Mouse (Mus musculus): ENCODE measurements at regions not wholly inside any gene's neighbourhood (a gene's known extent, or its start where the extent isn't known, plus 50 kb on each side); places are given as distances from the start of the nearest gene placed in this dataset.
A peak's percentile ranks its signal among the peaks of the same experiment; 100 is the strongest.

DNA sequence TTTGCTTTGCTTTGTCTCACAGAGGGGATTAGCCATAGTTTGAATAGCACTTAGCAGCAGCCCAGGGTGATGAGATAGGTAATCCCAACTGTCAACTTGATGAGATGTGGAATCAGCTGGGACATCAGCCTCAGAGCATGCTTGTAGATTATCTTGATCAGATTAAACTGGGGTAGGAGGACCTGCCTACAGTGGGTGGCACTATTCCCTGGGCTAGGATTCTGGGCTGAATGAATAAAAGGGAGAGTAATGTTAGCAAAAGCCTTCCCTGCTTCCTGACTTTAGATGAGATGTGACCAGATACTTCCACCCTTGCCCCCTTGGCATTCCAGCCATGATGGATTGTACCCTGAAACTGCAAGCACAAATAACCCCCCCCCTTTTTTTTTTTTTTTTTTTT is 198.0 kb upstream of the Klf3 start:
- DNase-seq (ENCODE audit: low spot score) = no peak

DNA sequence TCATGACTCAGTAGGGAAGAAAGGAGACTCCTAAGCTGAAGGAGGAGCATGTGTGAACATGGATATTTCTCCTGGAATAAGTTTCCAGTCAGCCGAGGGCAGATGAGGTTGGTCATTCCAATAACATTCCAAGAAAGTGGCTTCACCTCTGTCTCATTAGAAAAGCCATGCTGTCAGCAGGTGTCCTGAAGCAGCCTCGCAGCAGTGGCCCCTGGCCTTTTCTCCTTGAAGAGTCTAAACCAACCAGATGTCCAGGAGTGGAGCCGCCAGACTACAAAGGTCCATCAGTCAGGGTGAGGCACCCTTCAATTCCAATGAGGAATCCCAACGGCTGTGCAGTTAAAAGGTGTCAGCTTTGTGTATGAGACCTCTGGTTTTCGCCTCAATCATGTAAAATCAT is 197.2 kb upstream of the Klf3 start:
- DNase-seq (ENCODE audit: low spot score) = no peak

DNA sequence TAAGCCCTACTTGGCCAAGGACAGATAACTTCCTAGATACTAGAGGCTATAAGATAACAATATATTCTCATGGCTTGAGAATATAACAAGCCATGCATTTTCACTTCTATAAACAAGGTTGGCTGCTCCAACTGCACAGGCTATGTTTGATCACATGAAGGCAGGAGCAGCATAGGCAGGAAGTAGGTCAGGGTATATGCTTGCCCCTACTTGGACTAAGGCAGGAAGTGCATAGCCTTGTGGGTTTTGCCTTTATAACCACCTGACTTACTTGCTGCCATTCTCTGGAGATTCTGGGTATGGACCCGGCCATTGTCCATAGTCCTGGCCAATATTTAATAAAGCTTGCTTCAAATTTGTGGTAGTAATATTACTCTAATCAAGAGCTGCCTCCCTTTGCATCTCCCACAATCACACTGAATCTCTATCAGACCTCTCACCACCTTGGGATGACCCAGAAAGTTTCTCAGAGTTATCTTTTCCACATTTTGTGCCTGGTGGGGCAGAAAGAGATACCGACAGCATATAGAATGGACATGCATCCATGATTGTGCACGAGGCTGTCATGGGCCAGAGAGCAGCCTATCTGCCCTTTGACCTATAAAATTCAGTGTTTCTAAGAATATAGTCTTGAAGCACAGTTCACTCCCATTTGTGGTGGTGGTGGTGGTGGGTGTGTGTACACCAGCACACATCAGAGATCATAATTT is 193.7 kb upstream of the Klf3 start:
- DNase-seq (ENCODE audit: low spot score) = no peak

DNA sequence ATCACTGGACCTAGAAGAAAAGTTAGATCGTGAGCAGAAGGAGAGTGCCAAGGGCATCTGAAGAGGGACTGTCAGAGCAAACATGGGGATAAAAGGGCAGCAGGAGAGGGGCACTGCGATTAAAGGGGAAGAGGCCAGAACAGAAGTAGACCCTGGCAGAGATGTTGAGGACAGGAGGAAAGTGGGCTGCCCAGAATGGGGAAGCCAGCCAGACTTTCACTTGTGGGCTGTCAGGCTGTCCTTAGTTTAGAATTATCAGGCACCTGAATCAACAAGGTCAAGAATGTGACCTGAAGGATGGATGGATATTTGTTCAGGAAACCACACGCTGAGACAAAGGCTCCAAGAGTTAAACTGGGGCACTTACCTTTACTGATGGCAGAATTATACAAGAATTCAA is 193.0 kb upstream of the Klf3 start:
- no peak for DNase-seq (ENCODE audit: low spot score)

DNA sequence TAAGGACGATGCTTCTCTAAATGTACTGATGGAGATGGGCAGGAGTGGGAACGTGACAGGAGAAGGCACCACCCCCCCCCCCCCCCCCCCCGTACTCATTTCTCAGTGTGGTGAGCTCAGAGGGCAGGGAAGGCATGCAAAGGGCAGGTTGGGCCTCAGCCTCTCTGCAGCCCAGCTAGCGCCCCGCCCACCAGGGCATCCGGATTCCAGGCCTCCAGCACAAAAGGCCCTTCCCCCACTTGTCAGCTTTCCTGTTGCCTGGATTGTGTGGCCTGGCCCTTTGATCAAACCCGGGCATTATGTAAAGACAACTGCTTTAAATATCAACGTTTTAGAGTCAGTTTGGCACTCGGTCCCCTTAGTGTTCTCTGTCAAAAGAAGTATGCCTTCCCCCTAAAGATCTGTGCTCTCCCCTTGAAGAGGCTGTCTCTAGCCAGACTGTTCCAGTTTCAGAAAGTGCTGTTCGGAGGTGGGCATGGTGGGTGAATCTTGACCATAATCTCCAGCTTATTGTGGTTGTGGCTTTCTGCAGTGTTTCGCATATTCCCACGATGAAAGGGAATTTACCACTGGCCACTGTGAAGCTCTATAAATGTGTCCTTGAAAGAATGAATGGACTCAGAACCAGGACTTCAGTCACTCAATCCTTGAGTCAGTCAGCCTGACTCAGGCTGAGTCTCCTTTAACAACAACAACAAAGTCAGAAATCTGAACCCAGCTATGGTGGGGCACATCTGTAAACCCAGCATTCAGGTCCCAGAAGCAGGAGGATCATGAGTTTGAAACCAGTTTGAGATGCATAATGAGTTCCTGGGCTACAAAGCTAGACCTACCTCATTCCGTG is 192.4 kb upstream of the Klf3 start:
- DNase-seq (ENCODE audit: low spot score) = peak; percentile 16

DNA sequence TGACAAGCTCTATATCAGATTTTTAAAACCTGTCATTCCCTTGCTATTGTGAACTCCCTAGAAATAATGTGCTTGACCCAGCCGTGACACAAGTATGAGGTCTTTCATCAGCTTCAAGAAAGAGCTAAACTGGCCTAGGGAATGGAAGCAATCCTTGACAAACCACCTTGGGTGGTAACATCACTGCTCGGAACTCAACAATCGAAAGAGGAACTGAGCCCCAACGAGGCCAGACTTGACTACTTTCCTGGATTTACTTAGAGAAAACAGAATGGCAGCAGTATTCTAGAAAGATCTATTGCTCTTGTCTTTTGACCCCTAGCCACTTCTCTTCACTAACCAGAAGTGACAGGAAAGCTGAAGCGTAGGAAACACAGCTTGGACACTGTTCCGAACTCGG is 191.2 kb upstream of the Klf3 start:
- DNase-seq (ENCODE audit: low spot score) = no peak

DNA sequence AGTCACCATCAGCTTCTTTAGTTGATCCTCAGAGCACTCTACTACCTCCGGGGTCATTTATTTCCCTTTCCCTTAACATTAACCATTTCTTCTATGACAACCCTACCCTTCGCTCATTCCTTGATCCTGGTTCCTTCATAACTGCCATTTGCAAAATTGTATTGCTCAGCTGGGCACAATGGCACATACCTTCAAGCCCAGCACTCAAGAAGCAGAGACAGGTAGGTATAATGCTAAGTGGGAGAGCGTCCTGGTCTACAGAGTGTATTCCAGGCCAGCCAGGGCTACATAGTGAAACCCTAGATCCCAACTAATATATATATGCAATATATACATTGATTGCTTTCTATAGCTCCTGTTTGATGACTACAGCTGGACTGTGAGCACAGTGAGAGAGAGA is 189.5 kb upstream of the Klf3 start:
- no peak for DNase-seq (ENCODE audit: low spot score)

DNA sequence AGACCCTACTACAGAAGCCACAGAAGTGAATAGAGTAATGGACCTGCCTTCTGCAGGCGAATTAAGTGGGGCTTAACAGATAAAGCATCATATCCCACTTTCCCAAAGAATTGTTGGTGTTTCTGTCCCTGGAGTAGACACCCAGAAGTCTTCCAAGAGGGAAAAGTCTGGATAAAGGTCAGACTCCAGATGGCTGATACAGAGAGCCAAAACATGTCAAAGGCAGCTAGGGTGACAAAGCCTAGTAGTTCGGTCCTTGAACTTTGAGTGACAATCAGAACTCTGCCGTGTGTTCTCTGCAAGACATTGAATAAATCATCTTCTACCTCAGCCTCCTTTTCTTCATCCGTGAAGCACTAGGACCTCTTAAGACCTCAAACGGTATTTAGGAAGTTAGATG is 185.1 kb upstream of the Klf3 start:
- DNase-seq (ENCODE audit: low spot score) = no peak

DNA sequence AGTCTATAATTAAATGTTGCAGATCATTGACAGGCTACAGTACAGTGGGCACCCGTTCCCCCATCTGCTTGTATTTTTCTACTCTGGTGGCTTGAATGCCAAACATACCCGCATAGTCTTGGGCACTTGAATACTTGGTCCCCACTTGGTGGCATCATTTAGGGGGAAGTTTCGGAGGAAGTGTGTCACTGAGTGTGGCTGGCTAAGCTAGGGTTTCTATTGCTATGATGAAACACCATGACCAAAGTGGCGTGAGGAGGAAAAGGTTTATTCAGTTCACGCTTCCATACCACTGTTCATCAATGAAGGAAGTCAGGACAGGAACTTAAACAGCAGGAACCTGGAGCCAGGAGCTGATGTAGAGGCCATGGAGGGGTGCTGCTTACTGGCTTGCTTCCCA is 183.4 kb upstream of the Klf3 start:
- DNase-seq (ENCODE audit: low spot score) = no peak

DNA sequence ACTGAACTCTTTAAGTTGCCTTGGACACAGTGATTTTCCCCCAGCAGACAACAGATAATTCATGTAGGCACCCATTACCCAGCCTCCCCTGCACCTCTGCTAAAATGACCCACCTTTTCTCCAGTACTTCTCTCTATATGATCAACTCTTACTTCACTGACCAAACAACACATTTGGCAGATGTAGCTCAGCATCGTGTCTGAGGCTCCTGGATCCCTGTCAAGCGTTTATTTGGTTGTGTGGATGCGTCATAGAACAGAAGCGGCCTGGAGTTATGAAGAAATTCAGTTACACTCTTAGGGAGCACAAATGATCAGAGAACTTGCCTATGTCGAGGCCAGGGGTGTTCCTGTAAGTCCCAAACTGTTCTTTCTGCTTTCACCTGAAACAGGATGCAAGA is 182.5 kb upstream of the Klf3 start:
- no peak for DNase-seq (ENCODE audit: low spot score)

DNA sequence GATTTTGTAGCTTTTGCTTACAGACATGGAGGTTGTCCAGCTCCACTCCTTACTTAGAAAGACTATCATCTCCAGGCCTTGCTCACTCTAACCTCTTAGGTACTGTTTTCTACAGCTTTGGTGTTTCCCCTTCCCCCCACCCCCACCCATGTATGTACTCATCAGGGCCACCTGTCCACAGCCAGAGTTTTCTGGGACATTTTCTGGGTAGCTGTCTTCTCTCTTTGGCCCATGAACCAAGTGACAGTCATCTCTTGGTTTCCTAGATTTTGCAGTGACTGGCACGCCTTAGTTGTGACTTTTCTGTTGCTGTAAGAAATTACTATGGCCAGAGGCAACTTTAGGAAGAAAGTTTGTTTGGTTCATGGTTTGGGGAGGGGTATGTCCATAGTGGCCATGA is 181.8 kb upstream of the Klf3 start:
- no peak for DNase-seq (ENCODE audit: low spot score)

DNA sequence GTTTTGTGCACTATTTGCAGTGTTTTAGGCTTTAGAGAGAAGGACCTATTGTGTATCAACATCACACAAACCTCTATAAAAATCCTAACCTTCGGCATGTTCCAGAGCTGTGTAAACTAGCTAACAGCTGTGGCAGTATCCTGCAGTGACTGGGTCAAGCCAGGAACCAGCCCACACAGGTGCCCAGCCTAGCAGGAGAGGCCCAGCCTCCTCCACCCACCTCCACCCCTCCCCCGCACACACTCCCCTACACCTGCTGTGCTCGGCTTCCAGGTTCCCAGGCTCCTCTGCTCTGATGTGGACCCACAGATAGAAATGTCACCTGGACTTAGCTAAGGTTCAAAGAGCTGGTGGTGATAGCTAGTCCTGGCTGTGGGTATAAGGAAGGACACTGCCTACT is 179.5 kb upstream of the Klf3 start:
- no peak for DNase-seq (ENCODE audit: low spot score)

DNA sequence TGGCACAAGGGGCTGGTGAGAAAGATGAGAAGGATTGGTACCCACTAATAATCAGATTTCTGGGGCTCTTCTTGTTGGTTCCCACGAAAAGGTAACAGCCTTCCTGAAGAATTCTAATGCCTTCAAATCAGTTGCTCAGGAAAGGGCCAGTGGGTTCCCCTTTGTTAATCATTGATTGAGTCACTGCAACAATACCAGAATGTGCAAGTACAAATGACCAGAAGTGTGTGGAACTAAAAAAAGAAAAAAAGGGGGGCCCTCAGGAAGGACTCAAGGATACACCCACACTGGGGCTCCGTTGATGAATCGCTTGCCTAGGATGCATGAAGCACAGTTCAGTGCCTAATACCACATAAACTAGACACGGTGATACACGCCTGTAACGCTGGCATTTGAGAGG is 179.0 kb upstream of the Klf3 start:
- no peak for DNase-seq (ENCODE audit: low spot score)

DNA sequence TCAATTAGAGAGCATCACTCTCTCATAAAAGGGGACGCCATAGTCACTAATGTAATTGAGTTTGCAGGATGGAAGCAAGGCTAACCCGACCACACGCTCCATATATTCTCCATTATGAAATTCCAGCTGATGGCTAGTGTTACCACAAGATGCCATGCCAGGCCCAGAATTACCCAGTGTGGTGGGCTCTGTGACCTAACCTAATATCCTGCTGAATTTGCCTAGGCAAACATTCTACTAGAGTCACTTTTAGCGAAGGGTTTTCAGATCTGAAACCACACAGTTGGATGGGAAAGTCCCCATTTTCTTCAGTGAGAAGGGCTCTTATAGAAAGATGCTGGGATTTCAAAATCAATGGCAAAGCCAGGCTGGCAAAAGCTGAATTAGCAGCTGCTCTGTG is 177.8 kb upstream of the Klf3 start:
- no peak for DNase-seq (ENCODE audit: low spot score)

DNA sequence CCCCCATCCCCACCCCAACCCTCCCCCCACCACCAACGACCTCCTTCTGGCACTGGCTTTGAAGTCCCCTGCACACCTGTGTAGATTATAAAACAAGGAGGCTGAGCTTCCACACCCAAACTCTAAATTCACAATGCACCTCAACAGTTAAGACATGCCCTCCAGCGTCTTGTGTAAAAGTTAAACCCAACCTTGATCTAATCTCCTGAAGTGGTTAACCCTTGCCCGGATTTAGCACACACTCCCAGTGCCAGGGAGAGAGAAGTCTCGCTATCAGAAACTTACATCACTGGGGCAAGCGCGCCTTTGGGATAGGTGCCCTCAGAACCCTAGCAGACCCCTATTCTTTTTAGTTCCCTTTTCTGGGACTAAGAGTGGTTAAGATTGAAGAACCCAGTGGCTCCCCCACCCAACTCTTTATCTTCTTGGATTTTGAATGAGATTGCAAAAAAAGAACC is 177.3 kb upstream of the Klf3 start:
- DNase-seq (ENCODE audit: low spot score) = no peak

DNA sequence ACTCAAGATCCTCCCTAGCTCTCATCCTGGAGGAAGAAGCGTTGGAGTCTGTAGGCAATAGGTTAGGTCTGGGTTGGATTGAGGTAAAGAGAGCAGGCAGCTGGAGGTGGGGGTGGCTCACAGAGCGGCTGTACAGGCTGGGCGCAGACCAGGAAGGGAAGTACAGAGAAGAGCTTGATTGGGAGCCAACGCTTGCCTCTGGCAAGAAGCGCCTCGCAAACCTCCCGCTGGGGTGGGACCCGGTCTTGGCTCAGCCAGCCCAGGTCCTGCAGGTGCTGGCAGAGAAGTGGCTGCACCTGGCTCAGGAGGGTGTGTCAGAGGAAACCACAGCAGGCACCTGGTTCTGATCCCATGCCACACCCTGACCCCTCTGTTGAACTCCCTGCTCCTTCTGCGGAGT is 176.8 kb upstream of the Klf3 start:
- DNase-seq (ENCODE audit: low spot score) = no peak

DNA sequence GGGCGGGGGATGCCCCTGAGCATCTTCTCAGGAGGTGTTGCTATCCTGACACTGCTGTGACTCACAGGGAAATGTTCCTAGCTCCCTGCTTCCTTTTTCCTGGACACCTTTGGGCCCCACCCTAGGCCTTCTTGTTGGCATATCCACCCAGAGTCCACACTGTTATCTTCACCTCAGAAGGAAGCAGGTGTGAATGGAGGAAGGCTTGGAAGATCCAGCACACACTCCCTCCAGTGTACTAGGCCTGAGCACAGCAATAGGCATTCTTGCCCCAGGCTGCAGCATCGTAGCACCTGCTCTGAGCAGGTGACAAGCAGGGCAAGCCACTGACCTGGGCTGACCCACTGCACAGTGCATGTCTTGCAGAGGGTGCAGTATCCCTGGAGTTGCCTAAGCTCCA is 172.6 kb upstream of the Klf3 start:
- DNase-seq (ENCODE audit: low spot score) = no peak

DNA sequence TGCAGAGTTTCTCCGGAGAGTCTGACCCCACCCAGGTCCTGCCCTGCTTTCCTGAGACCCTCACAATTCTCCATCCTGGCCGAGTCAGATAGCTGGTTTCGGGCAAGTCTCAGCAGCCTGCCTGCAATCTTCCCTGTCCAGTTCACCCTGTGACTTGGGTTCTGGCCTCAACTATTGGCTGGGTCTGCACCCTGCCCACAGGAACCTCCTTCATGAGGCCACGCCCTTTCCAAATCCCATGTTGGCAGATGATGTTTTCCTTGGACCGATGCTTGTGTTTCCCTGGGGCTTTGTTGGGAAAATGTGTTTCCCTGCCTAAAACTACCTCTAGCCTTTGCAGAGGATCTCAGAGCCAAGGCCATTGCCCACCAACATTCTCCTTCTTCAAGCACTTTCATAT is 171.0 kb upstream of the Klf3 start:
- no peak for DNase-seq (ENCODE audit: low spot score)

DNA sequence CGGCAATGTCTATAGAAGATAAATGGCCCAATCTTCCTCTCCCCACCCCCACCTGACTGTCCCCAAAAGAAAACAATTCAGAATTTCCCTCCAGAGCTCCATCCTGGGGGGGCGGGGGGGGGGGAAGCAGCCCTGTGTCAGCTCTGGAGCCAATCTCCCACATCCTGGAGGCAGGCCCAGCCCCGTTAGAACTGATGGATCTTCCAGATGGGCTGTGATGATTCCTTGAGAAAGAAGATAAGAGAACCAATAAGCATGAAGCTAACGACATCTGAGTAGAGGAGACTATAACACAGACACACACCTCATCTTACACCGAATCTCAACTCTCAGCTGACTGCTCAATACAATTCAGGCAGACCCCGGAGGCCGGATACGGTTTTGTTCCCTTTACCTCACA is 169.2 kb upstream of the Klf3 start:
- DNase-seq (ENCODE audit: low spot score) = no peak

DNA sequence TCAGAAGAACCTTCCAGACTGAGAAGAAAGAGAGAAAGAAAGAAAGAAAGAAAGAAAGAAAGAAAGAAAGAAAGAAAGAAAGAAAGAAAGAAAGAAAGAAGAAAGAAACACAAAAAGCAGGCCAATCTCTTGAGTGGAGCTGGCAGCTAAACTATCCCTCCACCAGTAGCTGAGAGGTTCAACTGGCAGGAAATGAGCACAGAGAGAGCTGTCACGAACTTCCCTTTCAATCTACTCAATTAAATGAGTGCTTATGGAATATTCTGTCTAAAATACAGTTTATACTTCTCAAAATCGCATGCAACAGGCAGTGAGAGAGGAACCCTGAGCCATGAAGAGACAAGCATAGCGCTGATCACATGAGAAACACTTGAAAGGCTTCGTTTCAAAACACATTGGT is 168.5 kb upstream of the Klf3 start:
- DNase-seq (ENCODE audit: low spot score) = no peak

DNA sequence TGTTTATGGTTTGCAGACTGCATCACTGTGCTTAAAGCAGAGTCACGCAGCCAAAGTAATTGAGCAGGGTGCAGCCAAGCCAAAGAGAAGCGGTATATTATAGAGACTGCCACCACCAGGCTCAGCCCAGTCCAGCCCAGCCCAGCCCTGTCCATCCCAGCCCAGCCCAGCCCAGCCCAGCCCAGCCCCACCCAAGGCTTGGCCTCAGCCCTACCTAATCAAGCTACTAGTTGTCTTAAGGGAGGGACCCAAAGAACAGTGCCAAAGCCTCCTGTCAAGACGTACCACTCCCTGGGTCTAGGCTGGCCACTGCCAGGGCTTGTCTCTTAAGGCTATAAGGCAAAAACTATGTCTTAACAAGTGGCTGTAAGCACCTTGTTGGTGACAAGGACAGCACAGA is 166.9 kb upstream of the Klf3 start:
- no peak for DNase-seq (ENCODE audit: low spot score)

DNA sequence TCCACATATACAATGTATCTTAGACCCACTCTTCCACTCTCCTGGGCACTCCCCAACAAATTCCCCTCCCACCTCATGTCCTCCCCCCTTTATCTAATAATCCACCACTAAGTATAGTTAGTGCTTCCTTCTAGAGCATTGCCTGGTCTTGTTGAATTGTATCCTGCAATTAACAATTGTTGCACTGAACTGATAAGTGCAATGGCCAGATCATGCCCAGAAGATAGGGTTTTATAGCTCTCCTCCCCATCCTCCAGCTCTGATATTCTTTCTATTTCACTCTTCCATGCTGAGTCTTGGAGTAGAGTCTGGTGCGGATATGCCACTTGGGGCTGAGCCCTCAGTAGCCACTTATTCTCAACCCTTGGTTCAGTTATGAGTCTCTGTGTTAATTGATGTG is 159.6 kb upstream of the Klf3 start:
- DNase-seq (ENCODE audit: low spot score) = no peak

DNA sequence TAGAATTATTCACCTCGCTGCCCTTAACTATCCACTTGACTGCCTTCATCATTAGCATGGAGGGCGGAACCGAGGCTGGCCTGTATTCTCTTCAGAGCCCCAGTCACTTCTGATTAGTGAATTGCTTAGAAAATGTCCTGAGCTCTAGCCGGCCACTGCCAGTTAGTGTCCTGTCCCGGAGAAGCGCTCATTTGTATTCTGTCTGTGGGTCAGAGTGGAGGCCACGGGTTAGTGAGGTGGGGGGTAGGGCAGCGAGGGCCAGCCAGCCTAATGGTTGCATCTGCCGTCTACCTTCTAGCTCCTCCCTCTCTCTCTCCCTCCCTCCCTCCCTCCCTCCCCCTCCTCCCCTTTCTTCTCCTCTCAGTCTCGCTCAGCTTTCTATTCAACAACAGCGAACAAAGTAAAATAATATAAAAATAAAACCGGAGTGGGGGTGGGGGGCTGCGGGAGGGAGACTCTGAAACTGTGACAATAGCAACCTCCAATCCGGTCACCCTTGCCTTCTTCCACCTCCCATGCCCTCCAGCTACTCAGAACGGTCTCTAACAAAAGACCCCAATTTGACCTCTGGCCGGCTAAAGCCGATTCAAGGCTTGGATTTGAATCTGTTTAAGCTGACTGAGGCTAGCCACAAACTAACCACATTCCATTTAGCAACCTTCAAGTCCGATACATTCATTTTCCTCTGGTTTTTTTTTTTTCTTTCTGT is 155.6 kb upstream of the Klf3 start:
- no peak for DNase-seq (ENCODE audit: low spot score)
